Mouse (Mus musculus) spleen, postnatal 14 days (tissue): ENCODE results near the gene Prss3.
"Not testable (repeated sequence)": the region's sequence is repeated elsewhere in the genome, so short reads cannot be mapped to it uniquely, and the experiment has no call there.

ENCODE experiments used
- DNase-seq, 2 experiments: peaks; one replicate each; pipeline ENCODE4 v3.0.0; 2021 to 2022; ENCODE audit warnings: low spot score in 2 of 2

Prss3 gene

DNA sequence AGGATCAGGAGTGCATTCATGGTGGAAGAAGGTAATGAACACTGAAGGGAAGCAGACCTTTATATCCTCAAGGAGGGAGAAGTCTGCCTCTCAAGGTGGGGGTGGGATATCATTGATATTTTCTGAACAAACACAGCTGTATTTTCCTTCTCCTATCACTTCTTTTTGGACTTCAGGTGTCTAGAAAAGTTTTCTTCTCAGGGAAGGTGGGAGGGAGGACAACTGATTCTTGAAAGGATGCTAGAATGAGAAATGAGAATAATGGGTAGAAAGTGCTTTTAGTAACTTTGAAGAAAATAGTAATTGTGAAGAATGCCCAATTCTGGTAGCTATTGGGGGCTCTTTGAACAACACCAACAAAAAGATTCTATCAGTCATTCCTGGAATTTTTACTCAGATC is at the start of gene Prss3:
TSS of gene Prss3 (minus strand) at position 101 of the 400 bp plus-strand sequence.
- DNase-seq = not testable (repeated sequence)

DNA sequence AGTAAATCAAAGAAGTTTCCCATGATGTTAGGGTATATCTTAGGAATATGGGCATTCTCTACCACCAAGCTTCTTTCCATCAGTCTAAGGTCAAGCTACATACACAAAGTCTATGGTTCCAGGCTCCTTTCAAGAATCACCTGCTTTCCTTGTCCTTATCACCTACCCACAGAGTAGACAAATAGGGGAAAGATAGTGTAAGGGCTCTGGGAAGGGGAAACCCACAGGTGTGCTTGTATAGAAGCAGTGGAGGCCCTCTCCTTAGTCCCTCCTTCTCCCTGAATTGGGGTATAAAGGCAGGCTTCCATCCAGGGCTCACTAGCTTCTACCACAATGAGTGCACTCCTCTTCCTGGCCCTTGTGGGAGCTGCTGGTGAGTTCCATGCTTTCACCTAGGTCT is 14.6 kb upstream of the Prss3 start, which contains the start of gene Gm5771:
TSS of gene Gm5771 (plus strand) at position 301 of the 400 bp plus-strand sequence.
- DNase-seq = not testable (repeated sequence)

DNA sequence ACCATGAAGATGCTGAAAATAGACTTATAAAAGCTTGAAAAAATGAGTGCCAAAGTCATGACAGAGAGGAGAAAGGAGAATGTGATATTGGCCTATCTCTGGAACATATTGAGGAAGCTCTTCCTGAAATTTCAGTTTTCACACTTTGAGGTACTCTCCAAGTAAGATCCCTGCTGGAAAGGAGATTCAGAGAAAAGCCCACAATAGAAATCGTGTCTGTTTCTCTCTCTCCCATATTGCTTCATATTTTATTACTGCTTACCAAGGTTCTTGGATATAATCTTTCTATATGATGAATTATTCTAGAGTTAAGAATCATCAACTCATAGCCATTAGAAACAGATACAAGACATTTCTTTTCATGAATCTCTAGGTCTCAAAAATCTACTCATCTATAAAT is 14.2 kb upstream of the Prss3 start:
- not testable (repeated sequence) for DNase-seq

DNA sequence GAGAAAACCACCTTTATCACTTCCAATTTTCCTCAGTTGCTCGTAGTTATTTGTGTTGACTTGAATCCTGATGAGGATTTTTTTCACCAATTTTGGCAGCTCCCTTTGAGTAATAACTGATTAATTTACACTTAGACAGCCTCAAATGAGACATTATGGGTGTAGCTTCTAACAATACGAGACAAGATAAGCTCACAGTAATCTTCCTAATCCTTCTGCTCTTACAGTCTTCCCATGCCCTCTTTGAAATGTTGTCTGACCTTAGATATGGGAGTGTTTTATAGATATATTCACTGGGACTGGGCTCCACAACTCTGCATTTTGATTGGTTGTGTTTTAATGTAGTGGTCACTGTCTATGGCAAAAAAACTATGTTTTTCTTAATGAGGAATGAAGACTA is 9.3 kb upstream of the Prss3 start:
- no peak for DNase-seq

DNA sequence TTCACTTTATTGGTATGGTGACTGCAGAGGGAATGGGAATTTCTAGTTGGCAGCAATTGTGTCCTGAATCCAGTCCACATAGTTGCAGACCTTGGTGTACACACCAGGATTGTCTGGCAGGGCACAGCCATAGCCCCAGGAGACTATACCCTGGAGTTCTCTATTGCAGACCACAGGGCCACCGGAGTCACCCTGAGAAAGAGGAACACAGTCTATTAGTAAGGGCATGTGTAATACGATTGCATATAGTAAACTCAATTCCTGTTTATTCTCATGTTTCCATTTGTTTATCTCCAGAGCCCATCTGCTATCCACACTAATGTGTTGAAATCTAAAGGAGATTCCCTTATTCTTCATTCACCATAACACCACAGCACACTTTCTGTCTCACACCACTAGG is 3.7 kb downstream of the Prss3 start:
- not testable (repeated sequence) for DNase-seq

DNA sequence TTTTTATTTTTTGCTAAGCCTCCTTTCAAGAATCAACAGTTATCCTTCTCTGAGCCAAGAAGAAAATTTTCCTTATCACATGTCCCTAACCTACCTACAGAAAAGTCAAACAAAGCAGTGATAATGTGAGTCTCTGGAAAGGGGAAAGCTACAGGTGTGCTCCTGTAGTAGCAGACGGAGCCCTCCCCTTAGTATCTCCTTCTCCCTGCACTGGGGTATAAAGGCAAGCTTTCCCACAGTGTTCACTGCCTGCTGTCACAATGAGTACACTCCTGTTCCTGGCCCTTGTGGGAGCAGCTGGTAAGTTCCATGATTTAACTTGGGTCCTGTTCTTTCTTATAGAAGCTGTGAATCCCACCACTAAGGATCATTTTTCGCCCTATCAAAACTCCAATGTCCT is 23.5 kb downstream of the Prss3 start, which contains the start of gene Try10:
TSS of gene Try10 (plus strand) at position 174 of the 400 bp plus-strand sequence.
- no peak for DNase-seq
